Mouse (Mus musculus) forebrain, postnatal 0 days (tissue): ENCODE data around the gene Sf3b4. TPM values are rescaled to one million over a fixed set of nuclear protein-coding genes. Genes with fewer than 3 reads are reported as not detected.

Experiments used
- ATAC-seq: fragments of 200-750 bp; cut with Nextera tagmentation; 2 replicates; pipeline ENCODE4 v1.8.0; 2017; ENCODE audit warnings: mild to moderate bottlenecking, moderate library complexity
- DNase-seq: peaks from one replicate; pipeline ENCODE4 v3.0.0-alpha.2; 2015
- H3K27ac ChIP-seq: fragments of 300-500 bp; sonication (generic); 2 replicates; pipeline ENCODE4 v1.5.1; 2014; ENCODE audit warnings: low read depth, mild to moderate bottlenecking, antibody characterized with exemption, low read length, moderate library complexity, mixed read lengths
- H3K27me3 ChIP-seq: fragments of 300-500 bp; sonication (generic); 2 replicates; pipeline ENCODE4 v1.6.1; 2014; ENCODE audit warnings: mild to moderate bottlenecking, low read length, mixed read lengths; ENCODE audit not compliant: insufficient read depth
- H3K36me3 ChIP-seq: fragments of 300-500 bp; sonication (generic); 2 replicates; pipeline ENCODE4 v1.6.1; 2014; ENCODE audit warnings: mild to moderate bottlenecking, moderate library complexity; ENCODE audit not compliant: insufficient read depth
- H3K4me1 ChIP-seq: fragments of 300-500 bp; sonication (generic); 2 replicates; pipeline ENCODE4 v1.6.1; 2014; ENCODE audit warnings: antibody characterized with exemption; ENCODE audit not compliant: insufficient read depth
- H3K4me2 ChIP-seq: fragments of 300-500 bp; sonication (generic); 2 replicates; pipeline ENCODE4 v1.6.1; 2014; ENCODE audit warnings: low read depth, mild to moderate bottlenecking, moderate library complexity
- H3K4me3 ChIP-seq: fragments of 300-500 bp; sonication (generic); 2 replicates; pipeline ENCODE4 v1.5.1; 2014; ENCODE audit warnings: low read depth, low read length, mixed read lengths
- H3K9ac ChIP-seq: fragments of 300-500 bp; sonication (generic); 2 replicates; pipeline ENCODE4 v1.6.1; 2014; ENCODE audit warnings: mild to moderate bottlenecking
- H3K9me3 ChIP-seq: fragments of 300-500 bp; sonication (generic); 2 replicates; pipeline ENCODE4 v1.6.1; 2016; ENCODE audit warnings: low read length
- CTCF ChIP-seq: sonication (generic); IDR thresholded peaks from 2 replicates; pipeline ENCODE4 v1.5.1; 2016; ENCODE audit warnings: antibody characterized with exemption, control low read depth, low read depth
- WGBS: fragments of 180-500 bp; shearing (Covaris S2); extraction: QIAGEN DNeasy Blood & Tissue Kit; methylation state at CpG from one replicate; pipeline ENCODE4 v1.1.7; 2014; 5-methylcytosine and 5-hydroxymethylcytosine counted together
- polyA plus RNA-seq: library from polyadenylated mRNA; unstranded; fragments of >200 nt; fragmentation: Nextera tagmentation; extraction: Ambion mirVana; gene quantifications from 2 replicates; pipeline ENCODE4 v1.2.1, GENCODE M21; 2015
- total RNA-seq: library from RNA; depleted of rRNA; stranded (reverse); fragments of >200 nt; gene quantifications from 2 replicates; pipeline ENCODE4 v1.2.3, GENCODE M21; 2014; rRNA removed

Sf3b4 gene
- total RNA-seq (41.9 and 66.5 TPM in 2 replicates), polyA plus RNA-seq (169 and 172 TPM in 2 replicates)

DNA sequence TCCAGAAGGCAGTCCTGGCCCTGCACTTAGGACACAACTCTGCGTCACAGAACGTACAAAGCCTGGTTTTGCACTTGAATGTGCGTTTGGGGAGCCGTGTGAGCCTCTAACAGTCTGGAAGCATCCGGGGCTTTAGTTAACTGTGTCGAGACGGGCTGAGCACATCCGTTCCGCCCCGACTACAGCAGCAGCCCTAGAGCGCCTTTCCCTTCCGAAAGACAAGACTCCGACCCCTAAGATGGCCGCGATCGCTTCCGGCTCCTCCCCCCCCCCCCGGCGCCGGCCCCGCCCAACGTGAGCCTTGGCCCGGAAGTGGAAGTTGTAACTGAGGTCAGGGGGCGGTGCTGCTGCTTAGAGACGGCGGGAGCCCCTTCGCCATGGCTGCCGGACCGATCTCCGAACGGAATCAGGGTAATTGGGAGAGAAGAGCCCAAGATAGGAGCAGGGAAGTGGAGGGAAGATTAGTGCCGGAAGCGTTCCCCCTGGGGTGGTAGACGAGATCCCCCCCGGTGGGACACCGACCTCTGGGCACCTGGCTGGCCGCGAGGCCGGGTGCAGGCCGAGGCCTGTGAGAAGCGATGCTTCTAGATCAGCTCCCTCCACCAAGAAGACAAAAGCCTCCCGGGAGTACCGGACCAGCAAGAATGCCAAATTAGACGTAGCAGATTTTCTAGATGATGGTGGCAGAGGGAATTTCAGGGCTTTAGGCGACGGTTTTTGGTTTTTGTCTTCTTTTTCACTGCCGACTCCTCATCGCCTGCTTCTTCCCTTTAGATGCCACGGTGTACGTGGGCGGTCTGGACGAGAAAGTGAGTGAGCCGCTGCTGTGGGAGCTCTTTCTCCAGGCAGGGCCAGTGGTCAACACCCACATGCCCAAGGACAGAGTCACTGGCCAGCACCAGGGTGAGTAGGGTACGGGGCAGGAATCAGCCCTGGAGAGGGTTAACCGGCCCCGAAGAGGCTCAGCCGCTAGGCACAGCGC, at the start of gene Sf3b4:
Sf3b4 (plus strand) TSS at position 136 of the 982 bp plus-strand sequence.
- H3K4me1 ChIP-seq: peaks cover 8% of the 10 kb centered on the region
- peak within 1 kb of the TSS; percentile 97 for H3K27ac ChIP-seq
- peak within 1 kb of the TSS; percentile 87 for H3K4me3 ChIP-seq
- H3K27me3 ChIP-seq: no peaks in the 10 kb centered on the region
- DNase-seq (peak; percentile 95), ATAC-seq (peak; percentile 98)
- WGBS: 1% methylated on average over 57 of the region's 58 CpGs
- TF ChIP-seq CTCF: no peak
- peak within 1 kb of the TSS; percentile 83 for H3K4me2 ChIP-seq
- H3K9ac ChIP-seq: peak within 1 kb of the TSS; percentile 86
- peaks cover 31% of the 10 kb centered on the region for H3K36me3 ChIP-seq
- H3K9me3 ChIP-seq: no peaks in the 10 kb centered on the region

DNA sequence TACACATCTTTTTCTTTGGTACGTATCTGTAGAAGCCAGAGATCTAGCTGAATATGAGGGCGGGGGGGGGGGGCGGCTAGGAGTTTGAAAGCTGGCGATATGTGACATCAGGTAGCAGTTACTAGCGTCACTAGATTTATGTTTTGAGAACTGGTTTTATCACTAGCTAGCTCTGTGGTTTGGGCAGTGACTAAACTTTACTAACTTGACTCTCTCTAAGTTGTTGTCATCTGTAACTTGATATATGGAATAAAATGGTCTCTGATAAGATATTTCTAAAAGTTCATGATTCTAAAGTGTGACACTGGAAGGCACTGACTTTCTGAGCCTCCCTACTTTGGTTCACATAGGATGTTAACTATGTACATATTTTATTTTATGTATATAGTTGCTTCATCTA, 47.9 kb upstream of the Sf3b4 start:
- no peak overlapping the region for H3K4me3 ChIP-seq
- H3K4me1 ChIP-seq: no peaks in the 10 kb centered on the region
- TF ChIP-seq CTCF: no peak
- H3K27ac ChIP-seq: no peak overlapping the region
- 86% methylated on average over 5 of the region's 5 CpGs for WGBS
- no peaks in the 10 kb centered on the region for H3K36me3 ChIP-seq
- no peak overlapping the region for H3K4me2 ChIP-seq
- H3K27me3 ChIP-seq: no peaks in the 10 kb centered on the region
- H3K9me3 ChIP-seq: no peaks in the 10 kb centered on the region
- no peak for DNase-seq
- ATAC-seq: no peak
- H3K9ac ChIP-seq: no peak overlapping the region

DNA sequence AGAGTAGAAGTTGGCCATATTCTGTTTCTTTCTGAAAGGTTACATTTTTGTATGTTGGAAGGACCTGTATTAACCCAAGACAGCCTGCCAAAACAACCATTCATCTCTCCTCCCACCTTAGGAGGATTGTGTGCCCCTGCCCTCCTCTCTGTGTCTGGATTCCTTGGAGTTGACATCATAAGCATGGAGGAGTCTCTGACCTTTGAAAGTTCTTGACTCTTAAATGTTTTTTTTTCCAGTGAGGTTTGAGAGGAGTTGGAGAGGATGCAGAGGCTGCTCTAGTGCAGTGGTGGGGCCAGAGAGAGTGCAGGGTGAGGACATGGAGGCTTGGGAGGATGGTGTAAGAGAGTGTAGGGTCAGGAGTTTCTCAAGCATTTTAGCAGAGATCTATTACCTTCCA, 44.0 kb upstream of the Sf3b4 start:
- Histone ChIP-seq H3K4me1 (no peaks in the 10 kb centered on the region), H3K36me3 (no peaks in the 10 kb centered on the region), H3K4me3 (no peak overlapping the region), H3K27me3 (no peaks in the 10 kb centered on the region), H3K9me3 (no peaks in the 10 kb centered on the region), H3K9ac (no peak overlapping the region), H3K27ac (no peak overlapping the region), H3K4me2 (no peak overlapping the region)
- no peak for TF ChIP-seq CTCF
- ATAC-seq (no peak), DNase-seq (no peak)

DNA sequence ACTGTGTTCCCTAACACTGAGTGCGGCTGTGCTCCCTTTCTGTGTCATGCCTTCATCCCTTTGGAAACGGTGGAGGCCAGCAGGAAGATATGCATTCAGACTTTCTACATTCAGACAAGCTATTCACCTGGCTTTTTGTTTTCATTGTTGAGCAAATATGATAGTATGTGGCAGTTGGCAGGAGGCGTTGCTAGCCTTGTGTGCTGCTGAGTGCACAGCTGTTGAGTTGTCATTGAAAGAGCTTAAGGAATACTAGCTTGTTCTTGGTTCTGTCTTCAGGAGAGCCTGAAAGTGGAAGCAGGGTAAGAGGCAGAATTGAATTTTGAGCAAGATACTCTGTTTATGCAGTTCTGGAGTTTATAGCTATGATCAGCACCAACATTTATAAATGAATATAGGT, 39.7 kb upstream of the Sf3b4 start:
- Histone ChIP-seq H3K27me3 (no peaks in the 10 kb centered on the region), H3K9ac (no peak overlapping the region), H3K9me3 (no peaks in the 10 kb centered on the region), H3K4me1 (no peaks in the 10 kb centered on the region), H3K4me3 (no peak overlapping the region), H3K4me2 (no peak overlapping the region), H3K27ac (no peak overlapping the region), H3K36me3 (no peaks in the 10 kb centered on the region; the same call in 1 of the 2 replicates)
- no peak for ATAC-seq
- 74% methylated on average over 3 of the region's 3 CpGs for WGBS
- no peak for TF ChIP-seq CTCF
- no peak for DNase-seq

DNA sequence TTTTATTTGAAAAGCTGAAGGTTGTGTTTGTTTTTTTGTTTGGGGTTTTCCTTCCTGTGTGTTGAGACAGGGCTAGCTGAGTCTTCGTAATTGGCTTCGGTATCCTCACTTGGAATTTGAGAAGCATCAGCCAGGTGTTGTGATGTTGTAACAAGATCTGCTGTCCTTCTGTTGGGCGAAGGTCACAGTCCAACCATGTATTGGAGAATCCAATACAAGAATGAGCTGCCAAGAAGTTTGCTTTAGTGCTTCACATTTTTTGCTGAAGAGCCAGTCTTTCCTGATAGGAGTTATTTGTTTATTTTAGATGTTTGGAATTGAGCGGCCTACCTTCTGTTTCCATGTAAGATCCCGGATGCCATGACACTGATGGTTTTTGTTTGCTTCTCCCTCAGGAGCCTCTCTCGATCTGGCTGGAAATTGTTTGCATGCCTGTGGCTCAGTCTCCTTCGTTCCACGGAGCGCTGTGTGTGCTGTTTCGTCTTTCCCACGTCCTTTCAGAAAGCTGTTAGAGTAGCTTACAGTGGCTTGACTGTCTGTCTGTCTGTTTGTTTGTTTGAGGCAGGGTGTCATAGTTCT, 38.7 kb upstream of the Sf3b4 start:
- H3K4me1 ChIP-seq: no peaks in the 10 kb centered on the region
- H3K27ac ChIP-seq: no peak overlapping the region
- 65% methylated on average over 11 of the region's 11 CpGs for WGBS
- H3K9ac ChIP-seq: no peak overlapping the region
- ATAC-seq (no peak), DNase-seq (no peak)
- no peaks in the 10 kb centered on the region for H3K9me3 ChIP-seq
- no peak for TF ChIP-seq CTCF
- no peaks in the 10 kb centered on the region; the same call in 1 of the 2 replicates for H3K36me3 ChIP-seq
- H3K4me2 ChIP-seq: no peak overlapping the region
- H3K27me3 ChIP-seq: no peaks in the 10 kb centered on the region
- H3K4me3 ChIP-seq: no peak overlapping the region

DNA sequence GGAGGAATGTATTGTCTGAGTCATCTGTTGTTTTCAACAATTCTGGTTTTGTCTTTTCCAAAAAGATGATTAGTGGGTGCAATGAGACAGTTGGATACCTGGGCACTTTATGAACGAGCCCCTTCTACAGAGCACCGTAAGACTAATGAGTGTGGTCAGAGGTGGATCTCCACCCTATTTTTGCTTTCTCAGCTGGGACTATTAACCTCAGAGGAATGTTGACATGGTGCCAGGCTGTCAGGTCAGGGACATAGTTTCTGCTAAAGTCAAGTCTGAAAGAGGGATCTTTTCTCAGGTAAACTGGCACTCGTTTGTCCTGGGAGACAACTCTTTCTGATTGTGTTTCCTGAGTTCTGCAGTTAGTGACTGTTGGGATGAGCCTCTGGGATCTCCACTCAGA, 37.1 kb upstream of the Sf3b4 start:
- H3K9me3 ChIP-seq: no peaks in the 10 kb centered on the region
- TF ChIP-seq CTCF: no peak
- no peak overlapping the region for H3K4me3 ChIP-seq
- ATAC-seq: no peak
- no peak overlapping the region for H3K4me2 ChIP-seq
- H3K4me1 ChIP-seq: no peaks in the 10 kb centered on the region
- 79% methylated on average over 3 of the region's 3 CpGs for WGBS
- no peak overlapping the region for H3K9ac ChIP-seq
- no peak for DNase-seq
- no peaks in the 10 kb centered on the region for H3K27me3 ChIP-seq
- H3K27ac ChIP-seq: no peak overlapping the region
- no peaks in the 10 kb centered on the region; the same call in 1 of the 2 replicates for H3K36me3 ChIP-seq

DNA sequence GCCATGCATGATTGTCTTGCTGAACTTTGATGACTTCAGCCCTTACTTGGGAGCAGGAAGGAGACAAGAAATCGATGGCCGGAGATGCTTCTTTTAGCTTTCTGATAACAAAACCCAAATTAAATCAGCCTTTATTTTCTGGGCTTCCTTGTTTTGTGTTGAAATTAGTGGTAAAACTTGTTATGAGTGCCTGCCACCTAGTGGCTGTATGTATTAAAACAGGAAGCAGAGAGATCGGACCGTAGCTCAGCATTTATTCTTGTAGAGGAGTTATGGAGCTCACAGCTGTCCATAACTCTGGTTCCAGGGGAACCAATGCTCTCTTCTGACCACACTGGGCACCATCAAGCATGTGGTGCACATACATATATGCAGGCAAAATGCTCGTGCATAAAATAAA, 24.2 kb upstream of the Sf3b4 start:
- no peak overlapping the region for H3K27ac ChIP-seq
- DNase-seq: peak; percentile 85

More for the DNA sequence above, 24.2 kb upstream of the Sf3b4 start:
- ATAC-seq: peak; percentile 20; the same call in 1 of the 2 replicates
- H3K4me3 ChIP-seq: no peak overlapping the region
- WGBS: 9% methylated on average over 5 of the region's 5 CpGs
- peak; percentile 81 for TF ChIP-seq CTCF
- H3K4me1 ChIP-seq: no peaks in the 10 kb centered on the region
- H3K9me3 ChIP-seq: no peaks in the 10 kb centered on the region
- H3K4me2 ChIP-seq: no peak overlapping the region
- H3K36me3 ChIP-seq: peaks cover 39% of the 10 kb centered on the region
- H3K27me3 ChIP-seq: no peaks in the 10 kb centered on the region
- H3K9ac ChIP-seq: no peak overlapping the region
